Mouse (Mus musculus): ENCODE data around the gene Tnni3.

- no peak for TF ChIP-seq CTCF (IDR thresholded peaks at IDR 0.05; ENCODE audit: low read depth, low read length)
- TF ChIP-seq POLR2A (IDR thresholded peaks at IDR 0.05; ENCODE audit: insufficient read depth, low read length), result no peak
- no peak for TF ChIP-seq EP300 (IDR thresholded peaks at IDR 0.05; ENCODE audit: insufficient read depth, low read depth, low read length)
Observed at GRCm38 (mm10) chr7:4557167-4557560, 33.1 kb upstream of the Tnni3 start.

All from ES-Bruce4 (cell line).